Mouse (Mus musculus) liver, embryonic 13.5 days (tissue): ENCODE data around the gene Dlg4. TPM values are rescaled to one million over a fixed set of nuclear protein-coding genes. Genes with fewer than 3 reads are reported as not detected.

Experiments
- ATAC-seq: fragments of 200-750 bp; cut with Nextera tagmentation; 2 replicates; pipeline ENCODE4 v1.8.0; 2017; ENCODE audit warnings: low read depth, mild to moderate bottlenecking, moderate number of reproducible peaks, moderate library complexity
- DNase-seq: peaks from one replicate; pipeline ENCODE4 v3.0.0; 2022
- H3K27ac ChIP-seq: fragments of 300-500 bp; sonication (generic); 2 replicates; pipeline ENCODE4 v1.5.1; 2015; ENCODE audit warnings: moderate library complexity, mild to moderate bottlenecking, inconsistent platforms
- H3K27me3 ChIP-seq: fragments of 300-500 bp; sonication (generic); 2 replicates; pipeline ENCODE4 v1.6.1; 2015; ENCODE audit warnings: mild to moderate bottlenecking, inconsistent platforms
- H3K36me3 ChIP-seq: fragments of 300-500 bp; sonication (generic); 2 replicates; pipeline ENCODE4 v1.6.1; 2015; ENCODE audit warnings: mild to moderate bottlenecking, inconsistent platforms
- H3K4me1 ChIP-seq: fragments of 300-500 bp; sonication (generic); replicated peaks from 2 replicates; pipeline ENCODE4 v1.6.1; 2015; ENCODE audit warnings: inconsistent platforms
- H3K4me2 ChIP-seq: fragments of 300-500 bp; sonication (generic); 2 replicates; pipeline ENCODE4 v1.6.1; 2015; ENCODE audit warnings: inconsistent platforms, mild to moderate bottlenecking, moderate library complexity
- H3K4me3 ChIP-seq: fragments of 300-500 bp; sonication (generic); replicated peaks from 2 replicates; pipeline ENCODE4 v1.5.1; 2015; ENCODE audit warnings: mild to moderate bottlenecking, inconsistent platforms
- H3K9ac ChIP-seq: fragments of 300-500 bp; sonication (generic); 2 replicates; pipeline ENCODE4 v1.6.1; 2015; ENCODE audit warnings: mild to moderate bottlenecking, inconsistent platforms
- H3K9me3 ChIP-seq: fragments of 300-500 bp; sonication (generic); replicated peaks from 2 replicates; pipeline ENCODE4 v1.6.1; 2016; ENCODE audit warnings: inconsistent platforms
- WGBS: fragments of 180-500 bp; shearing (Covaris S2); methylation state at CpG from one replicate; pipeline ENCODE4 v1.1.7; 2015; ENCODE audit not compliant: insufficient replicate concordance; 5-methylcytosine and 5-hydroxymethylcytosine counted together
- polyA plus RNA-seq: library from polyadenylated mRNA; unstranded; fragments of >200 nt; fragmentation: Nextera tagmentation; extraction: Ambion mirVana; gene quantifications from 2 replicates; pipeline ENCODE4 v1.2.1, GENCODE M21; 2015

Dlg4 gene
- polyA plus RNA-seq, 1 experiment from 2014 or later = 1.2 TPM

- H3K27me3 ChIP-seq = no peaks in the 10 kb centered on the region
- WGBS = 83% methylated on average over 4 of the region's 4 CpGs
- H3K9ac ChIP-seq = peak overlapping the region; percentile 99
- H3K9me3 ChIP-seq = no peaks in the 10 kb centered on the region
- H3K4me2 ChIP-seq = peak overlapping the region; percentile 95
- peak overlapping the region; percentile 98 for H3K27ac ChIP-seq
- no peak for ATAC-seq
- H3K4me1 ChIP-seq = peaks cover 34% of the 10 kb centered on the region
- H3K4me3 ChIP-seq = peak overlapping the region; percentile 99
- peaks cover 59% of the 10 kb centered on the region for H3K36me3 ChIP-seq
- no peak for DNase-seq
Measured at GRCm38 (mm10) chr11:69983377-69983776, 33.4 kb upstream of the Dlg4 start.

GRCm38 (mm10) chr11:69984431-69984830, 32.3 kb upstream of the Dlg4 start:
- Histone ChIP-seq H3K36me3 (peaks cover 64% of the 10 kb centered on the region), H3K4me3 (no peak overlapping the region), H3K27me3 (no peaks in the 10 kb centered on the region), H3K27ac (no peak overlapping the region), H3K4me2 (no peak overlapping the region), H3K9me3 (no peaks in the 10 kb centered on the region), H3K4me1 (peaks cover 25% of the 10 kb centered on the region), H3K9ac (no peak overlapping the region)
- DNase-seq (no peak), ATAC-seq (no peak)
- 89% methylated on average over 8 of the region's 8 CpGs for WGBS

GRCm38 (mm10) chr11:69989949-69990348, 26.8 kb upstream of the Dlg4 start:
- DNase-seq (no peak), ATAC-seq (no peak)
- WGBS = 86% methylated on average over 8 of the region's 8 CpGs
- H3K9me3 ChIP-seq = no peaks in the 10 kb centered on the region
- H3K27ac ChIP-seq = peak overlapping the region; percentile 98
- peak overlapping the region; percentile 78 for H3K4me2 ChIP-seq
- H3K4me1 ChIP-seq = peaks cover 33% of the 10 kb centered on the region
- no peak overlapping the region for H3K4me3 ChIP-seq
- H3K9ac ChIP-seq = peak overlapping the region; percentile 67; the same call in 1 of the 2 replicates
- no peaks in the 10 kb centered on the region for H3K27me3 ChIP-seq
- H3K36me3 ChIP-seq = peaks cover 70% of the 10 kb centered on the region

GRCm38 (mm10) chr11:69990850-69991691, 25.7 kb upstream of the Dlg4 start, which contains the start of gene Gabarap:
Gabarap (plus strand) TSS chr11:69991143.
- peak within 1 kb of the TSS; percentile 78 for H3K4me2 ChIP-seq
- under 1% methylated on average over 40 of the region's 40 CpGs for WGBS
- ATAC-seq = peak; percentile 65
- peak within 1 kb of the TSS; percentile 74 for H3K4me3 ChIP-seq
- peaks cover 60% of the 10 kb centered on the region for H3K36me3 ChIP-seq
- H3K4me1 ChIP-seq = peaks cover 33% of the 10 kb centered on the region
- peak within 1 kb of the TSS; percentile 86 for H3K9ac ChIP-seq
- H3K27ac ChIP-seq = peak within 1 kb of the TSS; percentile 98
- peak; percentile 93 for DNase-seq
- H3K27me3 ChIP-seq = no peaks in the 10 kb centered on the region
- H3K9me3 ChIP-seq = no peaks in the 10 kb centered on the region

GRCm38 (mm10) chr11:69991711-69992110, 25.0 kb upstream of the Dlg4 start:
- under 1% methylated on average over 15 of the region's 15 CpGs for WGBS
- ATAC-seq (peak; percentile 21; the same call in 1 of the 2 replicates), DNase-seq (no peak)
- Histone ChIP-seq H3K4me1 (peaks cover 33% of the 10 kb centered on the region), H3K27me3 (no peaks in the 10 kb centered on the region), H3K9ac (peak overlapping the region; percentile 86), H3K36me3 (peaks cover 53% of the 10 kb centered on the region), H3K4me2 (peak overlapping the region; percentile 78), H3K9me3 (no peaks in the 10 kb centered on the region), H3K4me3 (peak overlapping the region; percentile 74), H3K27ac (peak overlapping the region; percentile 98)

- H3K4me1 ChIP-seq = peaks cover 40% of the 10 kb centered on the region
- peak overlapping the region; percentile 74 for H3K4me3 ChIP-seq
- DNase-seq (no peak), ATAC-seq (no peak)
- 79% methylated on average over 10 of the region's 10 CpGs for WGBS
- peak overlapping the region; percentile 15 for H3K27ac ChIP-seq
- peak overlapping the region; percentile 86 for H3K9ac ChIP-seq
- no peaks in the 10 kb centered on the region for H3K9me3 ChIP-seq
- peak overlapping the region; percentile 78 for H3K4me2 ChIP-seq
- H3K27me3 ChIP-seq = no peaks in the 10 kb centered on the region
- peaks cover 47% of the 10 kb centered on the region for H3K36me3 ChIP-seq
Measured at GRCm38 (mm10) chr11:69992396-69992795, 24.3 kb upstream of the Dlg4 start.

- peak overlapping the region; percentile 15 for H3K27ac ChIP-seq
- H3K9ac ChIP-seq = peak overlapping the region; percentile 86
- ATAC-seq (no peak), DNase-seq (no peak)
- peaks cover 45% of the 10 kb centered on the region for H3K4me1 ChIP-seq
- WGBS = 86% methylated on average over 3 of the region's 3 CpGs
- peaks cover 46% of the 10 kb centered on the region for H3K36me3 ChIP-seq
- no peaks in the 10 kb centered on the region for H3K9me3 ChIP-seq
- H3K4me2 ChIP-seq = peak overlapping the region; percentile 78
- no peaks in the 10 kb centered on the region for H3K27me3 ChIP-seq
- peak overlapping the region; percentile 74 for H3K4me3 ChIP-seq
Measured at GRCm38 (mm10) chr11:69992932-69993331, 23.8 kb upstream of the Dlg4 start.

GRCm38 (mm10) chr11:69994401-69995090, 22.2 kb upstream of the Dlg4 start:
- Histone ChIP-seq H3K27ac (peak overlapping the region; percentile 99), H3K27me3 (no peaks in the 10 kb centered on the region), H3K4me3 (peak overlapping the region; percentile 98), H3K4me2 (peak overlapping the region; percentile 90), H3K9me3 (no peaks in the 10 kb centered on the region), H3K36me3 (peaks cover 46% of the 10 kb centered on the region), H3K9ac (peak overlapping the region; percentile 100; the same call in 1 of the 2 replicates), H3K4me1 (peaks cover 62% of the 10 kb centered on the region)
- no peak for ATAC-seq
- WGBS = 82% methylated on average over 11 of the region's 11 CpGs
- DNase-seq = no peak

- under 1% methylated on average over 36 of the region's 36 CpGs for WGBS
Measured at GRCm38 (mm10) chr11:69995391-69995960, 21.3 kb upstream of the Dlg4 start, which contains the start of gene Phf23. Phf23 (plus strand) TSS chr11:69995777.

GRCm38 (mm10) chr11:69996161-69997061, 20.3 kb upstream of the Dlg4 start:
- no peaks in the 10 kb centered on the region for H3K27me3 ChIP-seq
- peak overlapping the region; percentile 100 for H3K9ac ChIP-seq
- peak overlapping the region; percentile 98 for H3K4me3 ChIP-seq
- no peaks in the 10 kb centered on the region for H3K9me3 ChIP-seq
- peaks cover 46% of the 10 kb centered on the region for H3K36me3 ChIP-seq
- DNase-seq = peak; percentile 41
- ATAC-seq = peak; percentile 5; the same call in 1 of the 2 replicates
- WGBS = 1% methylated on average over 66 of the region's 66 CpGs
- peak overlapping the region; percentile 99 for H3K27ac ChIP-seq
- peak overlapping the region; percentile 90 for H3K4me2 ChIP-seq
- peaks cover 69% of the 10 kb centered on the region for H3K4me1 ChIP-seq

More at GRCm38 (mm10) chr11:69995391-69995960, 21.3 kb upstream of the Dlg4 start, which contains the start of gene Phf23:
- peak within 1 kb of the TSS; percentile 99 for H3K27ac ChIP-seq
- H3K9ac ChIP-seq = peak within 1 kb of the TSS; percentile 100
- H3K4me2 ChIP-seq = peak within 1 kb of the TSS; percentile 90
- no peaks in the 10 kb centered on the region for H3K27me3 ChIP-seq
- H3K4me1 ChIP-seq = peaks cover 62% of the 10 kb centered on the region
- peaks cover 46% of the 10 kb centered on the region for H3K36me3 ChIP-seq
- ATAC-seq (peak; percentile 81), DNase-seq (peak; percentile 97)
- no peaks in the 10 kb centered on the region for H3K9me3 ChIP-seq
- H3K4me3 ChIP-seq = peak within 1 kb of the TSS; percentile 98
